9 mouse cellular contexts compared by ENCODE assay signal in the genomic region with DNA sequence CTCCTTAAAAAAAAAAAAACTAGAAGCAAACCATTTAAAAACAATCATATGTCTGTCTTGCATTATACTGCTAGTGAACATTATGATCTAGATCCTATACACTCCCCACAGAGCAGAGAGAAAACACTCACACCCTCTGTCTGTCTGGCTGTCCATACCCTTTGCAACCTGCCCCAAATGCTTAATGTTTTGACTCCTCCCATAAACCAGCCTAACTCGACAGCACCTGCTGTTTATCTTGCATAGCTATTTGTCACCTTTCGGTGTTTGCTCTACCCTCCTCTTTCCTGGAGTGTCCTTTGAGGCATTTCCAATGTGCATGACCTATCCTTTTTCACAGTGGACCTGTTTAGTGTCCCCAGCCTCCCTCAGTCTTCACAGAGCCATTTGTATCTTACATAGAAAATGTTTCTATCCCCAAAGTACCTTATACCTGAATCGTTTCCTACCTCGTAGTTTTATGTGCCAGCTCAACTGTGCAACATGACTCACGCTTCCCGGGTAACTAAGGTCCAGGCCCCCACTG. TPM values are rescaled to one million over a fixed set of nuclear protein-coding genes. Genes with fewer than 3 reads are reported as not detected.
DNase-seq lines count a peak whose midpoint lies in the region; ATAC-seq lines count a peak whose summit lies in the region.
"Had no signal": no experiment of that assay in that cellular context is flagged by ENCODE, and none has a peak within 500 bp of the region (broad histone marks: within the 10 kb centered on the region; RNA-seq: fewer than 3 reads in every experiment).

No protein-coding gene starts in this region.

- H3K27ac ChIP-seq in heart, embryonic 15.5 days: 0 out of 2 replicates have a peak overlapping the region, but pooled peaks have one; percentile 19
- H3K27ac ChIP-seq in brown adipose tissue, adult 24 weeks (replicated peaks; ENCODE audit: low read depth, low read length): no peak overlapping the region
- no peak overlapping the region for H3K27ac ChIP-seq in hindbrain, embryonic 12.5 days
- peak overlapping the region; percentile 92 for H3K27ac ChIP-seq in midbrain, embryonic 10.5 days (replicated peaks)

- DNase-seq in heart, postnatal 10 days: no peak
- DNase-seq in midbrain, embryonic 10.5 days (ENCODE audit: low spot score): no peak
- no peak for DNase-seq in Muller cell, postnatal 12 days (ENCODE audit: inconsistent ontology term)
- DNase-seq in left cerebral cortex, postnatal 36 days (ENCODE audit: low spot score in 2 of 2): no peak
- no peak for DNase-seq in T-cell, adult 2 months (ENCODE audit: low spot score)

- no peak for ATAC-seq in heart, embryonic 15.5 days (replicated peaks; ENCODE audit: insufficient number of reproducible peaks, insufficient read depth, low FRiP score, low read depth)
- ATAC-seq in hindbrain, embryonic 12.5 days (ENCODE audit: low FRiP score): peak; percentile 49

- intact Hi-C loops in heart, postnatal 10 days (cut with DNase I): no loop called here
- intact Hi-C loops in left cerebral cortex, postnatal 36 days (cut with DNase I): no loop called here

- H3K9me3 ChIP-seq in heart, embryonic 15.5 days (replicated peaks): no peaks in the 10 kb centered on the region
- no peaks in the 10 kb centered on the region for H3K9me3 ChIP-seq in hindbrain, embryonic 12.5 days (replicated peaks)
- no peaks in the 10 kb centered on the region for H3K9me3 ChIP-seq in midbrain, embryonic 10.5 days (replicated peaks)

- WGBS in heart, embryonic 15.5 days: 7% methylated on average over 6 of the region's 6 CpGs
- 8% methylated on average over 6 of the region's 6 CpGs for WGBS in hindbrain, embryonic 12.5 days
- 16% methylated on average over 6 of the region's 6 CpGs for WGBS in midbrain, embryonic 10.5 days

- H3K4me3 ChIP-seq in heart, embryonic 15.5 days: peak overlapping the region; percentile 75
- peak overlapping the region; percentile 57 for H3K4me3 ChIP-seq in brown adipose tissue, adult 24 weeks (ENCODE audit: insufficient read depth, low read depth, low read length)
- peak overlapping the region; percentile 69 for H3K4me3 ChIP-seq in hindbrain, embryonic 12.5 days
- H3K4me3 ChIP-seq in midbrain, embryonic 10.5 days: peak overlapping the region; percentile 65

- H3K9ac ChIP-seq in heart, embryonic 15.5 days: peak overlapping the region; percentile 78
- H3K9ac ChIP-seq in hindbrain, embryonic 12.5 days: peak overlapping the region; percentile 80

- H3K4me1 ChIP-seq in heart, embryonic 15.5 days (replicated peaks): peaks cover 10% of the 10 kb centered on the region
- peaks cover 3% of the 10 kb centered on the region for H3K4me1 ChIP-seq in brown adipose tissue, adult 24 weeks (ENCODE audit: control insufficient read depth, insufficient read depth, insufficient read length, low read length)
- H3K4me1 ChIP-seq in hindbrain, embryonic 12.5 days: peaks cover 10% of the 10 kb centered on the region
- H3K4me1 ChIP-seq in midbrain, embryonic 10.5 days: peaks cover 14% of the 10 kb centered on the region

- H3K27me3 ChIP-seq in heart, embryonic 15.5 days: no peaks in the 10 kb centered on the region
- no peaks in the 10 kb centered on the region for H3K27me3 ChIP-seq in hindbrain, embryonic 12.5 days
- H3K27me3 ChIP-seq in midbrain, embryonic 10.5 days (ENCODE audit: low read depth, poor library complexity, severe bottlenecking): no peaks in the 10 kb centered on the region

- peak overlapping the region; percentile 89 for H3K4me2 ChIP-seq in heart, embryonic 15.5 days
- H3K4me2 ChIP-seq in hindbrain, embryonic 12.5 days (replicated peaks): peak overlapping the region; percentile 70

- no peaks in the 10 kb centered on the region for H3K36me3 ChIP-seq in heart, embryonic 15.5 days
- H3K36me3 ChIP-seq in hindbrain, embryonic 12.5 days: peaks cover 20% of the 10 kb centered on the region
- H3K36me3 ChIP-seq in midbrain, embryonic 10.5 days: peaks cover 29% of the 10 kb centered on the region

RNA-seq across cellular contexts. Expression of gene Gstm5, which starts 0.4 kb away (rescaled TPM):
- 111 and 122 TPM in 2 replicates for polyA plus RNA-seq in heart, embryonic 15.5 days (2015; fragmentation: Nextera tagmentation; extraction: Ambion mirVana)
- total RNA-seq in heart, postnatal 10 days (2021): 10 to 100 TPM; 50.7 to 50.8 TPM
- polyA plus RNA-seq in brown adipose tissue, adult 24 weeks (2012; ENCODE audit: insufficient read depth, insufficient read length, missing spikeins): 117 and 121 TPM in 2 replicates
- 203 and 230 TPM in 2 replicates for polyA plus RNA-seq in hindbrain, embryonic 12.5 days (2016; fragmentation: Nextera tagmentation; extraction: Ambion mirVana)
- polyA plus RNA-seq in midbrain, embryonic 10.5 days (2016; fragmentation: Nextera tagmentation; extraction: Ambion mirVana): 240 and 243 TPM in 2 replicates
- 100 to 1,000 TPM; 221 to 262 TPM for total RNA-seq in left cerebral cortex, postnatal 36 days (2021)

RNA-seq across cellular contexts. Expression of gene Eps8l3, which starts 18.2 kb away (rescaled TPM):
- not detected in 2 replicates for polyA plus RNA-seq in heart, embryonic 15.5 days (2015; fragmentation: Nextera tagmentation; extraction: Ambion mirVana)
- not detected for total RNA-seq in heart, postnatal 10 days (2021)
- not detected in 2 replicates for polyA plus RNA-seq in brown adipose tissue, adult 24 weeks (2012; ENCODE audit: insufficient read depth, insufficient read length, missing spikeins)
- polyA plus RNA-seq in hindbrain, embryonic 12.5 days (2016; fragmentation: Nextera tagmentation; extraction: Ambion mirVana): not detected in 2 replicates
- not detected in 2 replicates for polyA plus RNA-seq in midbrain, embryonic 10.5 days (2016; fragmentation: Nextera tagmentation; extraction: Ambion mirVana)
- total RNA-seq in left cerebral cortex, postnatal 36 days (2021): not detected
- total RNA-seq: ES-E14 had no signal

RNA-seq across cellular contexts. Expression of gene Gstm7, which starts 36.4 kb away (rescaled TPM):
- 22.1 and 23.1 TPM in 2 replicates for polyA plus RNA-seq in heart, embryonic 15.5 days (2015; fragmentation: Nextera tagmentation; extraction: Ambion mirVana)
- total RNA-seq in heart, postnatal 10 days (2021): 10 to 100 TPM; 17.3 to 19.7 TPM
- polyA plus RNA-seq in brown adipose tissue, adult 24 weeks (2012; ENCODE audit: insufficient read depth, insufficient read length, missing spikeins): 10.3 and 15.8 TPM in 2 replicates
- 71.9 and 73.7 TPM in 2 replicates for polyA plus RNA-seq in hindbrain, embryonic 12.5 days (2016; fragmentation: Nextera tagmentation; extraction: Ambion mirVana)
- 20.6 and 39.5 TPM in 2 replicates for polyA plus RNA-seq in midbrain, embryonic 10.5 days (2016; fragmentation: Nextera tagmentation; extraction: Ambion mirVana)
- 10 to 100 TPM; 81.4 to 92.9 TPM for total RNA-seq in left cerebral cortex, postnatal 36 days (2021)

RNA-seq across cellular contexts. Expression of gene Gstm6, which starts 48.3 kb away (rescaled TPM):
- 10.4 TPM in 2 replicates for polyA plus RNA-seq in heart, embryonic 15.5 days (2015; fragmentation: Nextera tagmentation; extraction: Ambion mirVana)
- 1 to 10 TPM in 1 of 2 experiments, under 1 TPM in 1; 0.87 to 1.4 TPM for total RNA-seq in heart, postnatal 10 days (2021)
- 3.1 and 7.9 TPM in 2 replicates for polyA plus RNA-seq in brown adipose tissue, adult 24 weeks (2012; ENCODE audit: insufficient read depth, insufficient read length, missing spikeins)
- 6.2 and 7.9 TPM in 2 replicates for polyA plus RNA-seq in hindbrain, embryonic 12.5 days (2016; fragmentation: Nextera tagmentation; extraction: Ambion mirVana)
- polyA plus RNA-seq in midbrain, embryonic 10.5 days (2016; fragmentation: Nextera tagmentation; extraction: Ambion mirVana): 13.1 and 13.4 TPM in 2 replicates
- total RNA-seq in left cerebral cortex, postnatal 36 days (2021): 1 to 10 TPM; 4.0 to 4.7 TPM

Comparison
In these comparisons a context has a peak if more than half of its experiments do, and no peak if none do; other contexts are left out.
1. H3K27ac ChIP-seq: peak in heart, embryonic 15.5 days (single experiment) and midbrain, embryonic 10.5 days (single experiment); none in brown adipose tissue, adult 24 weeks (single experiment) and hindbrain, embryonic 12.5 days (single experiment).
2. Peak in every context shown above with its lines, with median percentiles within 50 percentile points of each other: H3K4me3 ChIP-seq.